Mouse (Mus musculus) megakaryocyte, adult 5-6 weeks (primary cell): Measurements from ENCODE around the gene Zbtb14. TPM values are rescaled to one million over a fixed set of nuclear protein-coding genes. Genes with fewer than 3 reads are reported as not detected.
A peak's percentile ranks its signal among the peaks of the same experiment; 100 is the strongest.

Experiments used
- ATAC-seq: 2 replicates; pipeline ENCODE4 v1.8.0; 2016; ENCODE audit warnings: mild to moderate bottlenecking, inconsistent platforms; ENCODE audit not compliant: poor library complexity, severe bottlenecking
- total RNA-seq, 2 experiments: library from RNA; stranded (forward) in 1 of 2; stranded (reverse) in 1 of 2; fragments of 153-499, 151-499 nt in 1 of 2; fragments of 221-1000, 200-1000 nt in 1 of 2; gene quantifications; 2 replicates each; pipeline versions ENCODE4 v1.2.3 to v1.2.4; 2015 to 2017

Zbtb14 gene
- 14.7 and 15.6 TPM in 2 replicates for total RNA-seq (2015)
- total RNA-seq (2017), result 16.1 and 16.3 TPM in 2 replicates

- peak; percentile 74 for ATAC-seq
Observed at GRCm38 (mm10) chr17:69382511-69383100, at the start of gene Zbtb14. Zbtb14 (plus strand) TSS chr17:69383050.

GRCm38 (mm10) chr17:69346056-69346455, 36.8 kb upstream of the Zbtb14 start:
- ATAC-seq, result no peak

GRCm38 (mm10) chr17:69349014-69349531, 33.8 kb upstream of the Zbtb14 start:
- ATAC-seq, result peak; percentile 64; the same call in 1 of the 2 replicates

GRCm38 (mm10) chr17:69365049-69365448, 17.8 kb upstream of the Zbtb14 start:
- peak; percentile 79 for ATAC-seq

- no peak for ATAC-seq
Observed at GRCm38 (mm10) chr17:69380838-69381237, 2.0 kb upstream of the Zbtb14 start.

GRCm38 (mm10) chr17:69383201-69383940, 521 bp downstream of the Zbtb14 start:
- peak; percentile 44 for ATAC-seq

GRCm38 (mm10) chr17:69383941-69384665, 1.3 kb downstream of the Zbtb14 start:
- peak; percentile 38 for ATAC-seq

GRCm38 (mm10) chr17:69396147-69397033, 13.5 kb downstream of the Zbtb14 start:
- ATAC-seq, result peak; percentile 81

GRCm38 (mm10) chr17:69397163-69397562, 14.3 kb downstream of the Zbtb14 start:
- ATAC-seq, result no peak

GRCm38 (mm10) chr17:69398092-69398491, 15.2 kb downstream of the Zbtb14 start:
- no peak for ATAC-seq

- ATAC-seq, result peak; percentile 75
Observed at GRCm38 (mm10) chr17:69401146-69401545, 18.3 kb downstream of the Zbtb14 start.

GRCm38 (mm10) chr17:69416163-69416562, 33.3 kb downstream of the Zbtb14 start:
- no peak for ATAC-seq

GRCm38 (mm10) chr17:69416920-69417661, 34.2 kb downstream of the Zbtb14 start:
- ATAC-seq, result peak; percentile 94

- peak; percentile 9 for ATAC-seq
Observed at GRCm38 (mm10) chr17:69417724-69418373, 35.0 kb downstream of the Zbtb14 start.

- no peak for ATAC-seq
Observed at GRCm38 (mm10) chr17:69421592-69421991, 38.7 kb downstream of the Zbtb14 start.

- ATAC-seq, result no peak
Observed at GRCm38 (mm10) chr17:69437836-69438235, 55.0 kb downstream of the Zbtb14 start.

GRCm38 (mm10) chr17:69438486-69438885, 55.6 kb downstream of the Zbtb14 start:
- no peak for ATAC-seq

- ATAC-seq, result peak; percentile 98
Observed at GRCm38 (mm10) chr17:69438990-69439491, 56.2 kb downstream of the Zbtb14 start, which contains the start of gene Akain1. Akain1 (plus strand) TSS chr17:69439326.
